Mouse (Mus musculus): Measurements from ENCODE around the gene Slc47a2.
A peak's percentile ranks its signal among the peaks of the same experiment; 100 is the strongest.
"Not testable (repeated sequence)": the region's sequence is repeated elsewhere in the genome, so short reads cannot be mapped to it uniquely, and the experiment has no call there.

Gene Slc47a2

DNA sequence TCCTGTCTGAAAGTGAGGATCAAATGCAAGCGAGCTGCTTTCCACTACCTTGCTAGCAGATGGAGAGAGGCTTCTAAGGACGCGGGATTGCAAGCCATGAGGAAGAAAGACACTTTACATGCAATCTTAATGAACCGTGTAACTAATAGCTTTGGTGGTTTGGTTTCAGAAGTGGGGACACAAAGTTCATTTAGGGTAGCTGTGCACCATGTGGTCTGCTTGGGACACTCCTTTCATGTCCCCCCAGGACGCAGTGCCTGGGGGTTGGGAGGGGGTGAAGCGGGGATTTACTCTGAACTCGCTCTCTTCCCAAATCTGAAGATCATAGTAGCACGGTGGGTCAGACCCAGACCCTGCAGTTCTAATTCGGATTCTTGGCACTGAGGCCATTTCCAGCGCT lies 689 bp downstream of the Slc47a2 start:
- DNase-seq (ENCODE audit: low spot score), result no peak

DNA sequence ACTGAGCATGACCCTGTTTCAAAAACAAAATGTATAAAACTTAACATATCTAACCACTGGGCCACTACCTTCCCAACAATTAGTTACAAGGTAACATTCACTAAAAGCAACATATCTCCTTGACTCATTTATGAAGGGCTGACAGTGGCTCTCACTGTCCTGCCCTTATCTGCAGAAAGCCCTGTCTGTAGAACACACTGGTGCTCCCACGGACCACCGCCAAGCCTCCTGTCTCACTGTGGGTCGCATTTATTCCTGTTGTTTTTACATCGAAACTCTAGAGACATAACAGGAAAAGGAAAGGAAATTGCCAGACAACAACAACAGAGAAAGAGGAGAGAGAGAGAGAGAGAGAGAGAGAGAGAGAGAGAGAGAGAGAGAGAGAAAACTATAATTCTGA lies 1.4 kb downstream of the Slc47a2 start:
- DNase-seq (ENCODE audit: low spot score), result no peak

DNA sequence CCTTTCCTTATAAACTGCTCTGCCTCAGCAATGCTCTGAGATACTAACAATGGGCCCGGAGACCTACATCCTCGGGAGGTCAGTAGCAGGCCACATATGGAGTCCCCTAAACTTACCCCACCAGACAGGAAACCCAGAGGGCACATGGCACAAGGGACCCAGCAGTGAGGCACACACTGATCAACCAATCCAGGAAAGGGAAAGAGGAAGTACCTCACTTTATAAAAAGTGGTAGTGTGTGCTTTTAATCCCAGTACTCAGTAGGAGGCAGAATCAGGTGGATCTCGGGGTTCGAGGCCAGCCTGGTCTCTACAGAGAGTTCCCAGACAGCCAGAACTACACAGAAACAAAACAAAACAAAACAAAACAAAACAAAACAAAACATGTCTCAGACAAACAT lies 2.3 kb downstream of the Slc47a2 start:
- no peak for DNase-seq (ENCODE audit: low spot score)

DNA sequence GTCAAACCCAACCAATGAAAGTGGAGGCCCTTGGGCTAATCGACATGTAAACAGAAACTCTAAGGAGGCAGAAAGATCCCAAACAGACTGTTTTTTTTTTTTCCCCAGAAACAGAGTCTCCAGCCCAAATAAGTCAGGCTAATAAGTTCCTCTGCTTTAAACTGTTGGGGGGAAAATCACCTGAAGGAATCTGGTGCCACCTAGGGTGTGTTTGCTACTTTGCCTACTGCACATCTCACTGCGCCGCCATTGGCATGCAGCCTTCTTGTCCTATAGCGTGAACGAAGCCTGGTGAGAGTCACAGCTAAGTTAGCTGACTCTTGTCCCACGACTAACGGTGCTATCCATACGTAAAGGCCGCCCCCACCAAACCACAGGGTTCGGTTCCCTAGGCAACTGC lies 5.1 kb downstream of the Slc47a2 start:
- DNase-seq (ENCODE audit: low spot score), result no peak

DNA sequence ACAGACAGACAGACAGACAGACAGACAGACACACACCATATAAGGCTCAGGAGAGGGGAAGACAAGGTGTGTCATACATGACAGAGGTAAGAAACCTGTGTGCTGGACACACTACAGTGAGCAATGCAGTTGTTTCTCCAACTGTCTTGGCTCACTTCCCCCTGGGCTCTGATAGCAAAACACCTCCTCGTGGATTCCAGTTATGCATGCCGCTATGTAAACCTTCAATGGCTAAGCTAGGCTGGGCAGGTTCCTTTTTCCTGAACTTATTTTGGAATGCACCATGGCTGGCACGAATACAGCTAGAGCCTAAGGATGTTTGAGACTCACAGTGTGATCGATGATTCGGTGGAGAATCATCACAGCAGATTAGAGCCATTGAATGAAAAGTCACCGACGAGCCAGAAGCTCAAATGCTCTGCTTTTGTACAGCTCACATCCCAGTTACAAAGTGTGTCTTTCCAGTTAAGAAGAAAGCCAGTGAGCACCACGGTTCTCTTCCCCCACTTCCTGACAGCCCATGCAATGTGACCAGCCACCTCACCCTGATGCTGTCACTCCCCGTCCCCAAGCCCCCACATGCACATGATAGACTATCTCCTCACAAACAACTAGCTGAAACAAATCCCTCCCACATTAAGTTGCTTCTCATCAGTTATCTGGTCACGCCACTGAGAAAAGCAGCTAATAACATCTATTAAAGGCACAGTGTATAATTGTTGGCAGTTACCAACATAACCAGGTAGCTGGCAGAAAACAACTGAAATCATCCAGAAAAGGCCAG lies 21.6 kb downstream of the Slc47a2 start:
- DNase-seq (ENCODE audit: low spot score), result no peak

DNA sequence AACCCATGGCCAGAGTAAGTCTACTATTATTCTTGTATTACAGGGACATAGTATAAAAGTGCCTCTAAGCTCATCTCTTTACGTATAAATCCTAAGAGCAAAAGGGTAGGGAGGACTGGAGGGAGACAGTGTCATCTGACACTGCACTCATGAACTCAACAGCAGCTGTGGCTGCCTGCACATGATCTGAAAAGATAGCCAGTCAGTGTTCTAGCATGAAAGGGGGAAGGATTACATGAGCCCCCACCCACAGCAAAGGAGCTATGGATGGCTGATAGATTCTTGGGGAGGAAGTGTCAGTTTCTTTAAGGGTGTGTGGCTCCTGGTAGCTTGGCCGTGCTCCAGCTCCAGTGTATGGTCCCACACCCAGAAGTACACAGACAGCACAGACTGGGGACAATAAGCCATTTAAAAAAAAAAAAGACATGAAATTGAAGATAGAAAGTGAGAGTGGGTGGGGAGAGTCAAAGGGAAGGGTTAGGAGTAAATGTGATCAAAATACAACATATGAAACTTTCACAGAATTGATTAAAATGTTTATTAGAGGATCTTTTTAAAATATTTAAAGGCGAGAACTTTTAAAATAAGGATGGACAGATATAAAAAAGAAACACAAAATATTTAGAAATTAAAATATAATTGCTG lies 22.6 kb downstream of the Slc47a2 start:
- DNase-seq (ENCODE audit: low spot score), result no peak

DNA sequence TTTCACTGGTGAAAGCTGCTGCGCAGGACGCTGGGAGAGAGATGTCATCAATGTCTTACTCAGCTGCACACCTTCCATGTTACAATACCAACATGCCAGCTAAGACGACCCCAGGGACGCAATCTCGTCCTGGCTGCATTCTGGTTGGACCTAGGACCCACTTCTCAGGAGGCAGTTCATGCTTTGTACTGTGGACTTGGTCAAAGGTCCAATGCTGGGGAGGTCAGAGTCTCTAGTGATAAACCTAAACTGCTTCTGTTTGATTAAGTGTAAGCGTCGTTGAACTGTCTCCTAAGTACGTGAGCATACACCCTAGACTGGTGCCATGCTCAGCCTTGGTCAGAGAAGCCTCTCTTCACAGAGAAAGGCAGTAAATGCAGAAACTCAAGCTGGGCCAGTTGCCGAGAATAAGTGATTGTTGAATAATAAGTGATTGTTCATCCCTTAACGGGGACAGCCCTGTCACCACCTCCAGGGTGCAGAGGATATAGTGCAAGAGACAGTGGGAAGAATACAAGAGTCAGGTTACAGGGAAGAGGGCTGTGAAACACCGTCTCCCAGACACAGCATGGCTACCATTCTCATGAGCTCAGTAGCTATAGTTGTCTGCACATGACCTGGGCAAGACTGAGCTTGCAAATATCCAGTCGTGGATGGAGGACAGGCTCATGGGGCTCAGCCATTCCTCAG lies 23.3 kb downstream of the Slc47a2 start:
- DNase-seq (ENCODE audit: low spot score), result no peak

DNA sequence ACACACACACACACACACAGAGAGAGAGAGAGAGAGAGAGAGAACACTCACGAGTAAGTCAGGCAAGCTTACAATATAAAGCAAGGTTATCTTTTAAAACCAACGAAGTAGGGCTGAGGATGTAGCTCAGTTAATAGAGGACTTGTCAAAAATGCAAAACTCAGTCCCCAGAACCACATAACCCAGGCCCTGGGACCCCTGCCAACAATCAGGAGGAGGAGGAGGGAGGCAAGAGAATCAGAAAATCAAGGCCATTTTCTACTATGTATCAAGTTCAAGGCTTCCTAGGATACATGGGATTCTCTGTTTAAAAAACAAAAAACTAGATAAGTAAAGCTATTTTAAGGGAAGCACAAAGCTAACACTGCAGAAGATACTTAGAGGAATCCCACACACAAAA lies 25.8 kb downstream of the Slc47a2 start:
- no peak for DNase-seq (ENCODE audit: low spot score)

DNA sequence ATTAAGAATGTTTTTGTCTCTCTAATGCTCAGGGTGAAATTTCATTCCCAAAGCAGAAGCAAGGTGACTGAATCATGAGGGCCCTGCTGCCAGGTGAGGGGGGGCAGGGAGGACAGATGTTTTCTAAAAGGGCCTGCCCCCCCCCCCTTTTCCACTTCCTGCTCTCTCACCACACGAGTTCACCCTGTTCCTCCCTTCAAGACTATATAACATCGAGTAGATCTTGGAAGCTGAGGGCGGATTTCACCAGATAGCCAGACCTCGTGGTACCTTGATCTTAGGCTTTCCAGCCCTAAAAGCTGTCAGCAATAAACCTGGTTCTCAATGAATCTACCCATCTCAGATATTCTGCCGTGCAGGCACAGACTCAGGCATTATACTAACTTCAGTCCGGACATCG lies 32.3 kb downstream of the Slc47a2 start:
- no peak for DNase-seq (ENCODE audit: low spot score)

DNA sequence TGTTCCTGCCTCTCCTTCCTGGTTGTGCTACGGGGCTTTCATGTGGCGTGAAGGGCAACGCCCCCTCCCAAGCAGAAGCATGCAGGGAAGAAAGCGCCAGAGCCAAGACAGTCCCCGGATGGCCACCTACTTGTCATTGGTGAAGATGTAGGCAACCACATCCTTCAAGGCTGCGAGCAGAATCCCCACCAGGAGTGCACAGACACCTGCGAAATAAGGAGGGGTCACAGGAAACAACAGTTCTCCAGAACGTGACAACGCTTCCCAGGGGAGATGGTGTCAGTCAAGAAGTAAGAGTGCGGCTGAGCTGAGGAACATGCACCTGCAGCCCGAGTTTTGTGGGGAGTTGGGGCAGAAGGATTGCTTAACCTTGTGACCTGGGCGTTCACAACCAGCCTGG lies 32.8 kb downstream of the Slc47a2 start:
- no peak for DNase-seq (ENCODE audit: low spot score)

DNA sequence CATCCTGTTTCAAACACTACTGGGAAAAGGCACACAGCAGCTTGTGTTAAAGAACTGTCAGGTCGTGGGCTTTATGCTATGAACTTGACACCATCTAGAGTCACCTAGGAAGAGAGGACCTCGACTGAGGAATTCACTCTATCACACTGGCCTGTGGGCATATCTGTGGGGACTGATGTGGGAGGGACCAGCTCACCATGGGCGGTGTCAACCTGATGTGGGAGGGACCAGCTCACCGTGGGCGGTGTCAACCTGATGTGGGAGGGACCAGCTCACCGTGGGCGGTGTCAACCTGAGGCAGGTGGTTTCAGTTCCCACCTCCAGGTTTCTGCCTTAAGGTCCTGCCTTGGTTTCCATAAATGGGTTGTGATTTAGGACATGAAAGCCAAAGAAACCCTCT lies 34.9 kb downstream of the Slc47a2 start:
- no peak for DNase-seq (ENCODE audit: low spot score)

DNA sequence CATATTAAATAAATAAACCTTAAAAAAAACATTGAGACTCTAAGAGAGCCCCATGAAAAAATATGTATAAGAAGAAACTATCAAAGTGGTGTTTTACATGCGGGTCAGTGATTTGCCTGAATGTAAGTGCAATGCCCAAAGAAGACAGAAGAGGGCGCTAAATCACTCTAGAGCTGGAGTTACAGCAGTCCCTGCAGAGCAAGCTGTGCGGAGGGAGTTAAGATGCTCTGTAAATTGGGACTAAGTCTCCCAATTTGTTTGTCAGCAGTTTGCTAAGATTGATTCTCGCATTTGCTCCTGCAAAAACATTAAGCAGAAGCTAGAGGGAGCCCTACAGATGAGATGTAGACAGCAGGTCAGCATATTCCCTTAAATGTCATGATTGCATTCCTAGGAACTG lies 37.3 kb downstream of the Slc47a2 start:
- peak; percentile 56 for DNase-seq (ENCODE audit: low spot score)

DNA sequence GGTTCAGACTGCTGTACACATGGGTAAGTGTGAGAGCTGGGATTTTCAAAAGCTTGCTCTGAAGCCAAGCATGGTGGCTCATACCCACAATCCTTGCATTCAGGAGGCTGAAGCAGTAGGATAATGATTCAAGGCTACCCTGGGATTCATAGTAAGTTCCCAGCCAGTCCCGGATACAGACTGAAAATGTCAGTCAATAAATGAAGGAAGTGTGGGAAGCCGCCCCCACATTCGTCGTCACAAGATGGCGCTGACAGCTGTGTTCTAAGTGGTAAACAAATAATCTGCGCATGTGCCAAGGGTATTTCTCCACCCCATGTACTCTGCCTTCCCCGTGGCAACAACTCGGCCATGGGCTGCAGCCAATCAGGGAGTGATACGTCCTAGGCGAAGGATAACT lies 38.1 kb downstream of the Slc47a2 start:
- DNase-seq (ENCODE audit: low spot score), result not testable (repeated sequence)

DNA sequence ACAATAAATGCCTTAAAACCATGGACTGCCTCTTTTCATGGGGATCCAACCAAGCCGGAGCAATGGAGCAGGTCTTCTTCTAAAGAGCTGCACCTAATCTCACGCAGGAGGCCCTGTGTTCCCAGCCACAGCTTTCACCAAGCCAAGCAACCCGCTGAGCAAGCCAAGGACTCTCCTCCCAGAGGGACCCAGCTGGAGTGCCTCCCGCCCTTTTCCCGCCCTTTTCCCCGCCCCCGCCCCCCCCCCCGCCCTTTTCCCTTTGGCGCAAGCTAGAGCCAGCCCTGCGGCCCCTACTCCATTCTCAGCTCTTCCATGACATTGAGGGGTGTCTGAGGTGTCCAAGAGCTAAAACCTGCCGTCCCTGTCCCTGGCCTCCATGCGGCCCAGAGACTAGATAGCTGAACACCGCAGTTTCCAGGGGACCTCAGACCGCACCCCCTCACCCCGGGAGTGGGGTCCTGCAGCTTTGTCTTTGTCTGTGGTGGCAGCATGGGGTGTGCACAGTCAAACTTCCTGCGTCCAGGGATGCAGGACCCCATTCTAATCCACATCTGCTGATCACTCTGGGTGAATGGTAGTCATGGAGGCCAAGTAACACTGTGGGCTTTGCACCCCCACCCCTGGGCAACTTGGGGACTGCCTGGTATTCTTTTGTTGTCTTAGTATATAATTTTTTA lies 41.8 kb downstream of the Slc47a2 start:
- no peak for DNase-seq (ENCODE audit: low spot score)

DNA sequence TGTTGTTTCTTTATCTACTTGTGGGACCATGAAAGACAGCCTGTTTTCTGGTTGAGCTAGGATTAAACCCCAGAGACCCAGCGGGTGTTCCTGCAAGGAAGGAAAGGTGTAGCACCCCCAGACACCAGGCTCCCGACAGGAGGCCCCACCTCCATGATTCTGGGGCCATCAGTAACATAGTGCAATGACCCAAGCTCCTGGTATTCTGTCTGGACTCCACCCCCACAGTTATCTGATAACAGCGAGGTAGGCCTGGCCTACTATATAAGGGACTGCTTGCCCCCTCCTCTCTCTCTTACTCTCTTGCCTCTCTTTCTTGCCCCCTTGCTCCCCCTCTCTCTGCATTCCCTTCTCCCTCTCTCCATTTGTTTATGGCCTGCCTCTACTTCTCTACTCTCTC lies 42.5 kb downstream of the Slc47a2 start:
- DNase-seq (ENCODE audit: low spot score), result no peak

DNA sequence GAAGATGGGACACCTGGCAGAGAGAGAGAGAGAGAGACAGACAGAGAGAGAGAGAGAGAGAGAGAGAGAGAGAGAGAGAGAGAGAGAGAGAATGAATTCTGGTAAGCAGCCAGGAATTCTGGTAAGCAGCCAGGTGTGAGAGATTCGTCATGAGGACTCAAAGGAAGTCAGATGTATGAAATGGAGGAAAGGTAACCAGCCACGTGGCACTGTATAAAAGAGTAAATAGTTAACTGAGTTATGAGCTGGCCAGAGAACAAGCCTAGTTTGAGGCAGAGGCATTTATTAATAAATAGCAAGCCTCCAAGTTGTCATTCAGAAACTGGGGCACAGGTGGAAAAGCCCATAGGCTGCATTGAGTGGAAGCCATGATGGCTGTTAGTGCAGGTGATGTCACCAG lies 44.8 kb downstream of the Slc47a2 start:
- no peak for DNase-seq (ENCODE audit: low spot score)

DNA sequence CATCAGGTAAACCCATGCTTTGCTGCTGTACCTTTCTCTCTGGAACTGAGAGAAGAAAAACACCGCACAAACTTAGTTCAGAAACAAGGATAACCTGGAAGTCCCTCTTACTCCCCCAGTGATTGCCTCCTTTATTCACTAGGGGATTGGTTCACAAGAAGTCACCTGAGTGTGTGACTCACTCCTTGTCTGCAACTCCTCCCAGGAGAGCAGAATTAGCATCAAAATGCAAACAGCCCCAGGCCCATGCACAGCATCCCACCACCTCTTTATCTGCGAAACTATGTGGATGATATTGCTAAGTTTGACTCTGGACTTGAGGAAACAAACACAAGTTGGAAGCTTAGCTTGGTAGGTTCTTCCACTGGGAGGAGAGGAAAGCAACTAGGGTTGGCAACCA lies 45.3 kb downstream of the Slc47a2 start:
- no peak for DNase-seq (ENCODE audit: low spot score)

DNA sequence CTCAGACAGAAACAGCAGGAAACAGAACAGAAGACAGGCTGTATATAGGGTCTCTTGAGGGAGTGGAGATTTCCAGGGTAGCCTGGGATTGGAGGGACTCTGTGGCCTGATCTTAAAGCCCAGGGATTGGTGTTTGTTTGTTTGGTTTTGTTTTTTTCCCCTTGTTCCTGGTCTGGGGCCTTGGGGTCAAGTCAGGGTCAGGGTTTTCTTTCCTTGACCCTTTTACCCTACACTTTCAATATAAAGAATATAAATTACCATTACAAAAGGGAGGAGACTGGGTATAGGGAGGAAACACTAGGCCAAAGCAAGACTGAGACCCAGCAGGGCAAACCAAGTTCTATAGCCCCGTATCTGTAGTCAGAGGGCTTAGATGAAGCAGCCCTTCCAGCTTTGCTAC lies 46.1 kb downstream of the Slc47a2 start:
- no peak for DNase-seq (ENCODE audit: low spot score)

DNA sequence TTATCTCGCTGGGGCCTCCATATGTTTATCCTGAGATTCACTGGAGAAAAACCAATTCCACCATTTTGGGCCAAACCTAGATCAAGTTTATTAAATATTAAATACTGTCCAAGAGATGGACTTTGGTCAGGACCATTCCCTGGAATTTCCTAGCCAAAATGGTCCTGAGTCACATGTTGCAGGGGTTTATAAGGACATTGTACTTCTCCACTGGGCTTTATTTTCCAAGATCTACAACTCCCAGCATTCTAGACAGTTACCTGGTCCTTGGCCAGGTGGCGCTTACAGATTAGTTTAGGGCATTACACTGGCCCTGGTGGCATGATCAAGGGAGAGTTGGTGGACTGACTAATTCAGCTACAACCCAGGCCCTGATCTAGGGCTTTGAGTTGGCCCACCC lies 47.1 kb downstream of the Slc47a2 start:
- DNase-seq (ENCODE audit: low spot score), result no peak

DNA sequence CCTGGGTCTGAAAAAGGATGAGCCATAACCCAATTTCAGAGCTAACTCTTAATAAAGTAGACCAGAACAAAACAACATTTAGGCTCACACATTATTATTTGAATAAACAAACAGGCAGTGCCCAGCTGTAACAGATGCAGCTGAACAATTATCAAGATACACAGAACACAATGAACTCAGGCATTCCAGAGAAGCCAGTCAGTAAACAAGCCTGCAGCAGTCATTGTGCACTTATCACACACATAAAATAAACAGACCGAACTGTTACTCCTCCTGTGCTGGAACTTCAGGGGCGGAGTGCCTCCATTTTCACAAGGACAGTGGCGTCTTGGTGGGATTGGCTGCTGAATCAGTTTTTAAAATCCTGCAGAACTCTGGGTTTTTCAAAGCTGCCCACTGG lies 48.2 kb downstream of the Slc47a2 start:
- no peak for DNase-seq (ENCODE audit: low spot score)

DNA sequence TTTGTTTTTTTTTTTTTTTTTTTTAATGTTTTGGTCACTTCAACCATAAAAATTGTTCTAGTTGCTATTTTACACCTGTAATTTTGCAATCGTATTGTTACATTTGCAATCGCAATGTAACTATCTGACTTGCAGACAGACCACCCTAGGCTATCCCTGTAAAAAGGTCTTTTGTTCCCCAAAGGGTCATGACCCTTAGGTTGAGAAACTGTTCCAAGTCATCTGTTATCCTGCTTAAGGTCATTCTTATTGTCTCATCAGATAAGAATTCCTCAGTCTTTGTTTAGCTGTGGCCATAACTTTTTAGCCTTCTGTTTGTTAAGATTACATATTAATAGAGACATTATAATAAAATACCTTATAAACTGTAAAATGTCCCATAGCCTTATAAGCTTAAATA lies 49.4 kb downstream of the Slc47a2 start:
- no peak for DNase-seq (ENCODE audit: low spot score)

DNA sequence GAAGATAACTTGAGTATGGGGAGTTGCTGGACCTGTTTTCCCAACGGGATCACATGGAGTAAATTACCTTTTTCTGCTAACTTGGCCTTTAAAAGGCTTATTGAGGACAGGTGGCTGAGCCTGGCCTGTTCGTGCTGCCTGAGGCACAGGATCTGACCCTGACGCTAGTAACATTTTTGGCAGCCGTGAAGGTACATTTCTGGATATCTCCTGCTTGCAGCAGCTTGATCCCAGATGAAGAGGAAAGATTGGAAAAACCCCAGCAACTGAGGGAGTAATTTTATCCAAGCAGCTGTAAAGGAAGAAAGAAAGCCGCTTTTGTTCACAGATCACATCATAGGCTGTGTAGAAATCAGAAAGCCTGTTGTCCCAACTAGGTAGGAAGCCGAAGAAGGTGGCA lies 58.3 kb downstream of the Slc47a2 start:
- DNase-seq (ENCODE audit: low spot score), result no peak
